Mouse (Mus musculus) intestine, embryonic 15.5 days (tissue): ENCODE results near the gene Cecr2. TPM values are rescaled to one million over a fixed set of nuclear protein-coding genes. Genes with fewer than 3 reads are reported as not detected.

Experiments used
- ATAC-seq: fragments of 200-750 bp; cut with Nextera tagmentation; 2 replicates; pipeline ENCODE4 v1.8.0; 2017; ENCODE audit warnings: moderate TSS enrichment, moderate library complexity
- H3K27ac ChIP-seq: fragments of 300-500 bp; sonication (generic); 2 replicates; pipeline ENCODE4 v1.5.1; 2015; ENCODE audit warnings: mild to moderate bottlenecking, inconsistent platforms
- H3K27me3 ChIP-seq: fragments of 300-500 bp; sonication (generic); replicated peaks from 2 replicates; pipeline ENCODE4 v1.6.1; 2015; ENCODE audit warnings: inconsistent platforms
- H3K36me3 ChIP-seq: fragments of 300-500 bp; sonication (generic); 2 replicates; pipeline ENCODE4 v1.6.1; 2015; ENCODE audit warnings: inconsistent platforms
- H3K4me1 ChIP-seq: fragments of 300-500 bp; sonication (generic); replicated peaks from 2 replicates; pipeline ENCODE4 v1.6.1; 2015; ENCODE audit warnings: inconsistent platforms
- H3K4me2 ChIP-seq: fragments of 300-500 bp; sonication (generic); replicated peaks from 2 replicates; pipeline ENCODE4 v1.6.1; 2015; ENCODE audit warnings: mild to moderate bottlenecking, inconsistent platforms
- H3K4me3 ChIP-seq: fragments of 300-500 bp; sonication (generic); replicated peaks from 2 replicates; pipeline ENCODE4 v1.5.1; 2015; ENCODE audit warnings: inconsistent platforms
- H3K9ac ChIP-seq: fragments of 300-500 bp; sonication (generic); 2 replicates; pipeline ENCODE4 v1.6.1; 2015; ENCODE audit warnings: inconsistent platforms
- H3K9me3 ChIP-seq: fragments of 300-500 bp; sonication (generic); 2 replicates; pipeline ENCODE4 v1.6.1; 2016; ENCODE audit warnings: inconsistent platforms
- WGBS: fragments of 180-500 bp; shearing (Covaris S2); methylation state at CpG from one replicate; pipeline ENCODE4 v1.1.7; 2015; 5-methylcytosine and 5-hydroxymethylcytosine counted together
- polyA plus RNA-seq: library from polyadenylated mRNA; unstranded; fragments of >200 nt; fragmentation: Nextera tagmentation; extraction: Ambion mirVana; gene quantifications from 2 replicates; pipeline ENCODE4 v1.2.1, GENCODE M21; 2015

Cecr2 gene
- polyA plus RNA-seq, 1 experiment from 2014 or later, result 1.2 TPM

DNA sequence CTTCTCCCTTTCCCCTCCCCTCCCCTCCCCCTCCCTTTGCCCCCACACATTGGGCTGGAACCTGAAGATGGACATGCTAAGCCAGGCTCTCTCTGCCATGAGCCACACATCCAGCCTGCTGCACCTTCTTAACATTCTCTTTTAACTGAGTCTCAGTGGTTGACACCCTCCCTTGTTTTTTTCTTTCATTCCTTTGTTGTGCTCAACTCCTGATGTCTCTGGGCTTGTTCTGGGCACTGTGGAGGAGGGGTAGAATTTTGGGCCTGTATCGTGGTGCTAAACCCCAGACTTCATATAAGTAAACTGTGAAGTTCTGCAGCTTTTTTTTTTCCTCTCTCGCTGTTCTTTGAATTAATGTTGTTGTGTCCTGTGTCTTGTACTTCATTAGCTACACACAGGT, 9.8 kb downstream of the Cecr2 start:
- WGBS, result 45% methylated on average over 2 of the region's 2 CpGs
- no peak for ATAC-seq

DNA sequence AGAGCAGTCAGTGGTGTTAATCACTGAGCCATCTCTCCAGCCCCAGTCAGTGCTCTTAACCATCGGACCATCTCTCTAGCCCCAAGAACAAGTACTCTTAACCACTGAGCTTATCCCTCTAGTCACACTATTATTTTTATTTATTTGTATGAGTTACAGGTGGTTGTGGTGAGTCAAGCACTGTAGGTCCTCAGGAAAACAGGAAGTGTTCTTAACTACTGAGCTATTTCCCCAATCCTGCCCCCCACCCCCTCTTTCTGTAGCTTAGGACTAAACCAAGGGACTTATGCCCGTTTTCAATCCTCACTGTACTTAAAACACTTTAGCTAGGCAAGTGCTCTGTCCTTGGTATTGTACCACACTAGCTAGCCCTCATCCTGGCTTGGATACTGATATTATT, 17.2 kb downstream of the Cecr2 start:
- no peak for ATAC-seq
- no peak overlapping the region for H3K9ac ChIP-seq
- 76% methylated on average over 2 of the region's 2 CpGs for WGBS
- H3K36me3 ChIP-seq, result no peaks in the 10 kb centered on the region
- H3K4me1 ChIP-seq, result no peaks in the 10 kb centered on the region
- no peaks in the 10 kb centered on the region for H3K9me3 ChIP-seq
- H3K4me2 ChIP-seq, result no peak overlapping the region
- no peaks in the 10 kb centered on the region for H3K27me3 ChIP-seq
- no peak overlapping the region for H3K4me3 ChIP-seq
- no peak overlapping the region for H3K27ac ChIP-seq

More for the DNA sequence above, 9.8 kb downstream of the Cecr2 start:
- H3K4me1 ChIP-seq, result no peaks in the 10 kb centered on the region
- H3K4me3 ChIP-seq, result no peak overlapping the region
- H3K27ac ChIP-seq, result no peak overlapping the region
- no peak overlapping the region for H3K4me2 ChIP-seq
- no peaks in the 10 kb centered on the region for H3K27me3 ChIP-seq
- H3K9ac ChIP-seq, result no peak overlapping the region
- H3K9me3 ChIP-seq, result no peaks in the 10 kb centered on the region
- H3K36me3 ChIP-seq, result no peaks in the 10 kb centered on the region

DNA sequence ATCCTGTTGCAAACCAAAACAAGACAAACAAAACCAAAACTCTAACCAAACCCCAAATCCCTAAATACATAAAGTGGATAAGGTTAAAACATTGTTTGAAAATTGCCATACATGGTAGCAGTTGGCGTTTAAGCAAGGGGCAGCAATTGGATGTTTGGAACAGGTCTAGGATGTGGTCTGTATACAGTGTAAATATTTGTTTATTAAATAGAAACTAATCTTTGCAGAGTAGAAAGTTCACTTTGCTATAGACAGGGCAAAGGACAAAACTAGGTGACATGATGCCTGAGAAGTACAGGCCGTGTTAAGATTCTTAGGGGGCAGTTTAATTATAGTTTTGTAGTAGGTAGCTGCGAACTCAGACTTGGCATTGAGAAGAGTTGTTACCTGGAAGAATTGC, 18.6 kb downstream of the Cecr2 start:
- no peak overlapping the region for H3K9ac ChIP-seq
- ATAC-seq, result no peak
- no peak overlapping the region for H3K27ac ChIP-seq
- no peaks in the 10 kb centered on the region for H3K36me3 ChIP-seq
- no peak overlapping the region for H3K4me2 ChIP-seq
- no peaks in the 10 kb centered on the region for H3K4me1 ChIP-seq
- H3K4me3 ChIP-seq, result no peak overlapping the region
- 79% methylated on average over 3 of the region's 3 CpGs for WGBS
- no peaks in the 10 kb centered on the region for H3K9me3 ChIP-seq
- no peaks in the 10 kb centered on the region for H3K27me3 ChIP-seq

DNA sequence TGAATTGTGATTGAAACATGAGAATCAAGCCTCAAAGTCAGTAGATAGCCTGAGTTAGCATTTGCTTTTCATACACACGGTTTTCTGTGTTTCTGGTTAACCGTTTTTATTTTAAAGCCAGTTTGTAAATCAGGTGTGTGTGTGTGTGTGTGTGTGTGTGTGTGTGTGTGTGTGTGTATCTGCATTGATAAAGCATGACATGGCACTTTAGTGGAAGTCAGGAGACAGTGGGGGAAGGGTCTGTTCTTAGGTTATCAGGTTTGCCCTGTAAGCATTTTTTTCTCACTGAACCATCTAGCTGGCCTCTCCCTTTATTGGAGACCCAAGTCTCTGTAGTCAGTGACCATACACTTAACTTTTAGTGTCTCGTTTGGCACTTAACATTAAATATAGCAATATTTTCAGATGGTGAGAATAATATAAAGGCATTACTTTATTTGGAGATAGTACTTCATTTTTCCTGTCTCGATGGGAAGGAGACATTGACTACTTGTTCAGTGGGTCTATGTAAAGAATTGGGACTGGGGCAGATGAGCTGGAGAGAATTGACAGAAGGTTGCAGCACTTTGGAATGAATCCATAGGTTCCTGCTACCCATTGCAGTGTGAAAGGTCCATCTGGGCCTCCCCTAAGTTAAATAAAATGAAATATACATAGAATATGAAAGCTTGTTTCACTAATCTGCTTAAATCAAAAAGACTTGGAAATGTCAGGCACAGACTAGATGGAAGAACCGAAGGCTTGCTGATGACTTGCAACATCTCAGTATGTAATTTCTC, 20.9 kb downstream of the Cecr2 start:
- no peak overlapping the region for H3K4me2 ChIP-seq
- H3K27me3 ChIP-seq, result no peaks in the 10 kb centered on the region
- H3K27ac ChIP-seq, result no peak overlapping the region
- H3K4me1 ChIP-seq, result no peaks in the 10 kb centered on the region
- H3K4me3 ChIP-seq, result no peak overlapping the region
- no peaks in the 10 kb centered on the region for H3K9me3 ChIP-seq
- H3K9ac ChIP-seq, result no peak overlapping the region
- WGBS, result 87% methylated on average over 5 of the region's 5 CpGs
- no peaks in the 10 kb centered on the region for H3K36me3 ChIP-seq
- no peak for ATAC-seq

GRCm38 (mm10) chr6:120700221-120700620, 34.1 kb downstream of the Cecr2 start:
- Histone ChIP-seq H3K9ac (no peak overlapping the region), H3K36me3 (no peaks in the 10 kb centered on the region), H3K27me3 (no peaks in the 10 kb centered on the region), H3K4me2 (no peak overlapping the region), H3K4me1 (no peaks in the 10 kb centered on the region), H3K4me3 (no peak overlapping the region), H3K9me3 (no peaks in the 10 kb centered on the region), H3K27ac (no peak overlapping the region)
- no peak for ATAC-seq
- 41% methylated on average over 4 of the region's 4 CpGs for whole genome bisulfite sequencing

- Histone ChIP-seq H3K27me3 (no peaks in the 10 kb centered on the region), H3K27ac (no peak overlapping the region), H3K9me3 (no peaks in the 10 kb centered on the region), H3K36me3 (no peaks in the 10 kb centered on the region), H3K4me3 (no peak overlapping the region), H3K4me2 (no peak overlapping the region), H3K4me1 (no peaks in the 10 kb centered on the region), H3K9ac (no peak overlapping the region)
- no peak for ATAC-seq
Measured at GRCm38 (mm10) chr6:120704376-120704775, 38.2 kb downstream of the Cecr2 start.

- H3K27me3 ChIP-seq, result no peaks in the 10 kb centered on the region
- no peaks in the 10 kb centered on the region for H3K4me1 ChIP-seq
- H3K9ac ChIP-seq, result no peak overlapping the region
- no peaks in the 10 kb centered on the region for H3K9me3 ChIP-seq
- H3K4me3 ChIP-seq, result no peak overlapping the region
- no peak overlapping the region for H3K27ac ChIP-seq
- H3K4me2 ChIP-seq, result no peak overlapping the region
- ATAC-seq, result no peak
- no peaks in the 10 kb centered on the region for H3K36me3 ChIP-seq
- WGBS, result 54% methylated on average over 1 of the region's 1 CpGs
Measured at GRCm38 (mm10) chr6:120708759-120709158, 42.6 kb downstream of the Cecr2 start.

- H3K9me3 ChIP-seq, result no peaks in the 10 kb centered on the region
- H3K9ac ChIP-seq, result no peak overlapping the region
- no peaks in the 10 kb centered on the region for H3K27me3 ChIP-seq
- no peaks in the 10 kb centered on the region for H3K4me1 ChIP-seq
- H3K4me3 ChIP-seq, result no peak overlapping the region
- 86% methylated on average over 3 of the region's 3 CpGs for WGBS
- H3K4me2 ChIP-seq, result no peak overlapping the region
- H3K27ac ChIP-seq, result no peak overlapping the region
- H3K36me3 ChIP-seq, result no peaks in the 10 kb centered on the region
- ATAC-seq, result no peak
Measured at GRCm38 (mm10) chr6:120714806-120715205, 48.6 kb downstream of the Cecr2 start.

DNA sequence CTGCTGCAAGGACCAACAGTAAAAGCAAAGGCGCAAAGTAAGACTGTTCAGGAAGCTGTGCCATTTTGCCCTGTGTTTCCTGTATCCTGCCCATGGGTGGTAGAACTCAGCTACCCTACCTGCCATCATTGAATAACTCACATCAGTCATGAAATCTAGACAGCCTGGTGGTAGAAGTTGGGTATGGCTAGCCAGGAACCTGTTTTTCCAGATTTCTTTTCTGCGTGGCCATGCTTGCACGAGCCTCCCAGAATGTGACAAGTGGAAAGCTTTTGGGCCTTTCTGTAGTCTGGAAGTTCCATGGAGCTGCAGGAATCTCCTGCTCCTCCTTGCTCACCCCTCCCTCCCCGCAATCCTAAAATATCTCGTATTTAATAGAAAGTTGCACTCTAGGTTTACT, 49.1 kb downstream of the Cecr2 start:
- 72% methylated on average over 5 of the region's 5 CpGs for WGBS
- Histone ChIP-seq H3K27me3 (no peaks in the 10 kb centered on the region), H3K9me3 (no peaks in the 10 kb centered on the region), H3K36me3 (no peaks in the 10 kb centered on the region), H3K4me2 (no peak overlapping the region), H3K4me3 (no peak overlapping the region), H3K9ac (no peak overlapping the region), H3K4me1 (no peaks in the 10 kb centered on the region), H3K27ac (no peak overlapping the region)
- ATAC-seq, result no peak; the same call in 1 of the 2 replicates

DNA sequence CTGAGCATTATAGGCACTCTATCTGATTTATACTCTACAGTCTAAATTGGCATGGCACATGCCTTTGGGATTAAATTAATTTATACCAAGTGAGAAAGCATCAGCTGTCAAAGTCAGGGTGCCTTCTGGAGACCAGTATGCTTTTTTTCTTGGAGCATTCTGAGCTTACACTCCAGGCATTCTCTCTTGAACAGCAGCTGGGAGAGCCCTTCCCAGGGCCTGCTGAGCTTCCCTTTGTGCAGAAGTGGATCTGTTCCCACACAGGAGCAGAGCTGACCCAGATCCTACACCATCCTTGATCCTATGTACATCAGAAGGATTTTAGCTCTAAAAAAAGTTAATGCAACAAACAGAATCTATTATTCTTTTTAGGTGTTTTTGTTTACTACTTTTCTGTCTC, 49.7 kb downstream of the Cecr2 start:
- no peak for ATAC-seq
- no peak overlapping the region for H3K4me2 ChIP-seq

GRCm38 (mm10) chr6:120716531-120716984, 50.4 kb downstream of the Cecr2 start:
- Histone ChIP-seq H3K9me3 (no peaks in the 10 kb centered on the region), H3K36me3 (no peaks in the 10 kb centered on the region), H3K9ac (no peak overlapping the region), H3K27me3 (no peaks in the 10 kb centered on the region), H3K27ac (no peak overlapping the region), H3K4me3 (no peak overlapping the region), H3K4me2 (no peak overlapping the region), H3K4me1 (no peaks in the 10 kb centered on the region)
- no peak for ATAC-seq
- WGBS, result 22% methylated on average over 4 of the region's 4 CpGs

More for the DNA sequence above, 49.7 kb downstream of the Cecr2 start:
- H3K9ac ChIP-seq, result no peak overlapping the region
- no peaks in the 10 kb centered on the region for H3K36me3 ChIP-seq
- no peak overlapping the region for H3K4me3 ChIP-seq
- no peaks in the 10 kb centered on the region for H3K9me3 ChIP-seq
- no peak overlapping the region for H3K27ac ChIP-seq
- no peaks in the 10 kb centered on the region for H3K27me3 ChIP-seq
- no peaks in the 10 kb centered on the region for H3K4me1 ChIP-seq

- no peak for ATAC-seq
- Histone ChIP-seq H3K27me3 (no peaks in the 10 kb centered on the region), H3K36me3 (no peaks in the 10 kb centered on the region), H3K4me1 (no peaks in the 10 kb centered on the region), H3K27ac (no peak overlapping the region), H3K4me3 (no peak overlapping the region), H3K9ac (no peak overlapping the region), H3K4me2 (no peak overlapping the region), H3K9me3 (no peaks in the 10 kb centered on the region)
- WGBS, result 63% methylated on average over 2 of the region's 2 CpGs
Measured at GRCm38 (mm10) chr6:120725986-120726385, 59.8 kb downstream of the Cecr2 start.

DNA sequence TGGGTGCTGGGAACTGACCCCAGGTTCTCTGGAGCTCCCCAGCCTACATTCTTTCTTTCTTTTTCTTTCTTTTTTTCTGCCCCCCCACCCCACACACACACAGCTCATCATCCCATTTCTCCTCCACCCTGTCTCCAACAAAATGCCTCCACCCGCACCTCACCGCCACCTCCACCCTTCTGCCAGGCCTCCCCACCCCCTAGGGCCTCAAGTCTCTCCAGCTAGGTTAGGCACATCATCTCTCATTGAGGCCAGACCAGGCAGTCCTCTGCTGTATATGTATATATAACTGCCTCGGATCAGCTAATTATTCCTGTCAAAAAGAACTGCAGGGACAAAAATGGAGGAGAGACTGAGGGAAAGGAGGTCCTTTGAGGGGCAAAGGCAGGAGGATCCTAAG, 69.8 kb downstream of the Cecr2 start:
- Histone ChIP-seq H3K36me3 (no peaks in the 10 kb centered on the region), H3K9ac (no peak overlapping the region), H3K4me3 (no peak overlapping the region), H3K4me1 (no peaks in the 10 kb centered on the region), H3K27me3 (no peaks in the 10 kb centered on the region), H3K4me2 (no peak overlapping the region), H3K27ac (no peak overlapping the region), H3K9me3 (no peaks in the 10 kb centered on the region)
- WGBS, result 73% methylated on average over 3 of the region's 3 CpGs
- ATAC-seq, result no peak
